Mouse (Mus musculus): ENCODE measurements around the gene 4930522H14Rik. TPM values are rescaled to one million over a fixed set of nuclear protein-coding genes. Genes with fewer than 3 reads are reported as not detected.
A peak's percentile ranks its signal among the peaks of the same experiment; 100 is the strongest.

4930522H14Rik gene
- polyA plus RNA-seq (2012; rRNA removed) = not detected in 2 replicates

DNA sequence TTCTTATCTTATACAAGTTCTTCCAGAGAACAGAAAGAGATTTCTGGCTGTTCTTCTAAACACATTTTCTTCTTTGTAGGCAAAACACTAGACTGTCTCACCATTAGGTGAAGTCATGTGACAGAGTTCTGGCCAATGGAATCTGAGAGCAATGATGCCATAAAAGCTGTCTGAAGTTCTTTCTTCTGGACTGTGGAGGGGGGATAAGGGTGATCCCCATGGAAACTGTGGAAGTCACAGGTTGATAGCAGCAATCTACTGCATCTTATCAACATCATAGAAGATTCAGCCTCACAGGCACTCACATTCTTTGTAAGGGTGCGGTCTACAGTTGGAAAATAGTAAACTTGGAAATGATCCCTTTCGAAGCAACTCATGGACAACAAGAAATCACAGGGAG lies at the start of gene 4930522H14Rik:
Gene 4930522H14Rik, minus strand, starts transcription at position 187 of the 400 bp plus-strand sequence.
- DNase-seq (ENCODE audit: low read depth, low spot score) = no peak
- 80% methylated on average over 2 of the region's 2 CpGs for WGBS

DNA sequence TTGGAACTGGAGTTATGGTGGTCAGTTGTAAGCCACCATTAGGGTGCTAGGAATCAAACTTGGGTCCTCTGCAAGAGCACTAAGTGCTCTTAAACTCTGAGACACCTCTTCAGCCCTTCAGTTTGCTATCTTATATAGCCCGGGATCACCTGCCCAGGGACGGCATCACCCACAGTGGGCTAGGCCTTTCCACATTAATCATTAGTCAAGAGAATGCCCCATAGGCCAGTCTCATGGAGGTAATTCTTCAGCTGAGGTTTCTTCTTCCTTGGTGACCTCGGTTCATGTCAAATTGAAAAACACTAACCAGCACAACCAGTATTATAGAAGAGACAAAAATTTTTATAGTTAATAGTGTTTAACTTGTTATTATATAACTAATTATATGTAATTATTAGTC lies 47.3 kb upstream of the 4930522H14Rik start:
- DNase-seq (ENCODE audit: low read depth, low spot score) = no peak
- 53% methylated on average over 3 of the region's 3 CpGs for WGBS

DNA sequence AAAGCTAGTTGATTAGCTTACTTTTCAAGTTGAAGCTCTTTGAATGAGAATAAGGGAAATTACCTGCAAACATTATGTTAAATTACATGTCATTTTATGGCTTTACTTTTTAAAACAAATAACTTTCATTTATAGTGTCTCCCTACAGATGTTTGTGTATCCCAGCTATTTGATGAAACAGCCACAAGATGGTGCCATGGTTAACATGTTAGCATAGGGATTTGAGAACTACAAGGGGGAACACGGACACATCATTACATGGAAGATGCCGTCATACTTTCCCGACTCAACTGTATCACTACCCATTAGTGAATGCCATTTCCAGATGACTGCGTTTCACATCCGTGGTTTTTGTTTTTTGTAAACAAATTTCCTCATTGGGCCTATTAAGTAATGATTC lies 45.8 kb upstream of the 4930522H14Rik start:
- no peak for DNase-seq (ENCODE audit: low read depth, low spot score)
- 73% methylated on average over 5 of the region's 5 CpGs for WGBS

DNA sequence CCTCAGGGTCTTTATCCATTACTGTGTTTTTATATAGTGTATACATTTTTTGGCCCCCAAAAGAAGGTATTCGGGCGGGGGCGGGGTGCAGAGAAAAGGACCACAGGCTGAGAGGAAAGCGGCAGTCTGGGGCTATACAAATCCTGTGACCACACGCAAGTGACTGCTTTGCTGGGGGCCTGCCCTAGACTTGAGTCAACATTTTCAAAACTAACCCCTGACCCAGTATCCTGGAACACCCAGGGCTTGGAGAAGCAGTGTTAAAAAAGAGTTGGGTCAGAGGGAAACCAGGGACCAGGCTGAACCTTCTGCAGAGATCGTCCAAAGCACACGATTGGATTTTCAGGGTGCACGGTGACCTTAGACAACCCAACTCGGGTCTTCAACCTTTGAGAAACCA lies 43.7 kb upstream of the 4930522H14Rik start:
- WGBS = 70% methylated on average over 9 of the region's 9 CpGs
- DNase-seq (ENCODE audit: low read depth, low spot score) = no peak

DNA sequence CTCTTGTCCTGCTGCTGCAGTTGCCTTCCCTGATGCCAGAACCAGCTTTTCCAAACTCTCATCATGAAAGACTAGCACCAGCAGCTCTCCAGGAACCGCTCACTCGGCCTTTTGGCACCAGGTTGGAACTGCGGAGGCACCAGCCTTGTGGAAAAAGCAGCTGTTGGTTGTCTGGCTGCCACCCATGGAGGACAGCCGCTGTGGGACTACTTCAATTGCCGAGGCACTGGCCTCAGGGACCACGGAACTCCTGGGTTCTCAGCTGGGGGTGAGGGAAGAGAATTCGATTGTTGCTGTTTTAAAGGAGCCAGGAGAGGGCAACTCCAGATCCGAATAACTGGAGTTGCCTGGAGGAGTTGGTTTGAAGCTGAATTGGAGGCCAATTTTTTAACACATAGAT lies 43.2 kb upstream of the 4930522H14Rik start:
- 56% methylated on average over 8 of the region's 8 CpGs for WGBS
- DNase-seq (ENCODE audit: low read depth, low spot score) = no peak

DNA sequence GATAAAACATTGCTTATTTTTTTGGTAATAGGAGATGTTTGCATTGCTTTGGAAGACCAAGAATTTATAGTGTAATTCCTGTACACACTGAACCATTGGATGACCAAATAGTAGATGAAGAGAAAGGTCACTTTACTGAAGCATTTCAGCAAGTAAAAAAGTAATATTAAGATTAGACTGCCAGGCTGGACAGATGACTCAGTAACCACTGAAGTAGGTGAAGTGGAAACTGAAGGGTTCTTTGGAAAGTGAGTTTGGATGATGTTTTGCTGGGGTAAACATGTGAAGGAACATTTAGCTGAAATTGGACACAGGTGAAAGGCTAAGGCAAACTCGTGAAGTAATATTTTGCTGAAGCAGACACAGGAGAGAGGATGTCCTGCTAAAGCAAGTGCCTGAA lies 41.5 kb upstream of the 4930522H14Rik start:
- DNase-seq (ENCODE audit: low read depth, low spot score) = no peak
- 73% methylated on average over 1 of the region's 1 CpGs for WGBS

DNA sequence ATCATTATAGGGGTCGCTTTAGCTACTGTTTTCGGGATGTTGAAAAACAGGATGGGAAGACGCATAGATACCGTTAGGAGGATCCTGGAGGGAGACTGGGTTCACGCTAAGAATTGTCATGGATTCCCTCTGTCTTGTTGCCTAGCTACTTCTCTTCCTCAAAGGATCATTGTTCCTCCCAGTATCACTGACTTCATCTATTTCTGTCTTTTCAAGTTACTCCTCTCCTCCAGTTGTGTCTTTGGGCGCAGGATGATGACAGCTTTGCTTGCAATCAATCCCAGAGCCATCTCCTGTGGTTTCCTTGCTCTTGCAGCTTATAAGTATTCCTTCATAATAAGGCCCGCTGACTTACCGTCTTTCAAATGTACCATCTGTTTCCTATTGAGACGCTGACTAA lies 38.3 kb upstream of the 4930522H14Rik start:
- 88% methylated on average over 9 of the region's 9 CpGs for WGBS

DNA sequence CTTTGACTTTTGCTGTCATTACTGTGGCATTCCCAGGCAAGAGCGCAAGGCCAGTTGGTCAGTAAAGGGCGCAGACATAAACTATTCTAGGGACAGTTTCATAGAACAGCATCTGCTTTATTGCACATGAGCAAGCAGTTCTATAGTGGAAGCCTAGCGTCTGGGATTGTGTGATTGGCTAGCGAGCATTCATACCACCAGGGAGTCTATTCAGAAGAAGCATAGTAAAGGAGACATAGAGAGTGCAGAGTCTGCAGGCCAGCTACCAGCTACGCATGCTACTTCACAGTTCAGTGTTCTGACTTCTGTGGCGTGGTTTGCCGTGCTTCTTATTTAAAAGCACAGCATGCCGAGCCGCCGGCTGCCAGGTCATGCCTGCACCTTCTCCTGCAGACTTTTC lies 37.9 kb upstream of the 4930522H14Rik start:
- WGBS = 83% methylated on average over 10 of the region's 10 CpGs
- no peak for DNase-seq (ENCODE audit: low read depth, low spot score)

More for the DNA sequence above, 38.3 kb upstream of the 4930522H14Rik start:
- DNase-seq (ENCODE audit: low read depth, low spot score) = no peak

DNA sequence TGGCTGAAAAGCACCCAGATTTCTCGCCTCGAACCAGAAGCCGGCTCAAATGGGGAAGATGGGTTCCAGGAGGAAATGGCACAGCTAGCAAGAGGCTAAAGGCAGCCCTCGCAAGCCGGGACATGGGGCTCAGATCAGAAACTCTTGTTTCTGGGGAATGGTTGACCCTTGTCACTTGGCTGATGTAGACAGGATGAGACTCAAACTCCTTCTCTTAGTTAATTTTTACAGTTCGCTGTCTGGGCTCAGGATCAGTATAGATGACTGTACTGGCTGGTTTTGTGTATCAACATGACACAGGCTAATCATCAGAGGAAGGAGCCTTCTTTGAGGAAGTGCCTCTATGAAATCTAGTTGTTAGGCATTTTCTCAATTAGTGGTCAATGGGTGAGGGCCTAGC lies 33.6 kb upstream of the 4930522H14Rik start:
- 90% methylated on average over 6 of the region's 6 CpGs for WGBS

DNA sequence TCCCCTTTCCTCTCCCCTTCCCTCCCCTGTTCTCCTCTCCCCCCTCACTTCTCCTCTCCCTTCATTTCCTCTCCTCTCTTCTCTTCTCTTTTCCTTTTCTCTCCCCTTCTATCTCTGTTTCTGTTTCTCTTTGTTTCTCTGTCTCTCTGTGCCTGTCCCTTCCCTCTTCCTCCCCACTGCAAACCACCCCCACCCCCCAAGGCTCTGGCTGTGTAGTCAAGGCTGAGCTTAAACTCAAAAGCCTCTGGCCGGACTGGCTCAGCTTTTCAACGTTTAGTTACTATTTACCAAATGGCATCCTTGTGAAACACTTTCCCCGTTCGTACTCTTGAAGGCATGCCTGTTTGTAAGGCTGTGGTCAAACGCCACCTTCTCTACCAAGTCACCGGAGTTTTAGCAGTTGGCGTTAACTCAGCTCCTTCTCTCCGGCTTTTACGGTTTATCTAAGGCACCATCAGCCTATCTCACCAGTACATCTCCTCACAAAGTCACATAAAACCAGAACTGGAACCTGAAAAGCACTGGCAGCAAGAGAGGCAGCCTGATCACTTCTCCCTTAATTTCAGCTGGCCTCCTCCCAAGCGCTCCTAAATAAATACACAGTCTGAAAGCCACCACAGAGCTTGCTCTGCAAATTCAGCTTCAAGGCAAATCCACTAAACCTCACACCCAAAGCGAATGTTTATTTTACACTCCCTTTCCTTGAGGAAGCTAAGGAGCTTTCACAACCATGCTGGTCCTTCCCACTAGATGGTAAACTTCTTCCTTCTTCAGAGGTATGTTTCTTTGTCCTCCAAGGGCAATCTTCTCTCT lies 19.4 kb upstream of the 4930522H14Rik start:
- WGBS = 4% methylated on average over 11 of the region's 11 CpGs
- peak; percentile 40 for DNase-seq (ENCODE audit: low read depth, low spot score)

More for the DNA sequence above, 33.6 kb upstream of the 4930522H14Rik start:
- no peak for DNase-seq (ENCODE audit: low read depth, low spot score)

DNA sequence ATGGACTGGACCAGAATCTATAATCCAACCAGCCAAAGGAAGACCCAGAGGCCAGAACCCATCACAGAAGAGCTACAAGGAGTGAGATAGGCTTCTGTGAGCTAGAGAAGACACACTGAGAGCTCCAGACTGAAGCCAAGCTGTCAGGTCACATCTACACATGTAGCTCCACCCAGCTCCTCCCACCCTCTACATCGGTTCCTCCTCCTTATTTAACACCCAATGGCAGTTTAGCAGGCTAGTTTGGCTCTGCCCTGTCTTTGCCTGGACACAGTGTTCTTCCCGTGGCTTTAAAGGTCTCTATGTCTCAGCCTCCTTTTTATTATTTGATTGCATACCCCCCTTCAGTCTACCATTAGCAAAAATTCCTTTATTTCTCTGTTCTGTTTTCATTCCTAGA lies 16.2 kb upstream of the 4930522H14Rik start:
- DNase-seq (ENCODE audit: low read depth, low spot score) = no peak
- 16% methylated on average over 2 of the region's 2 CpGs for WGBS

DNA sequence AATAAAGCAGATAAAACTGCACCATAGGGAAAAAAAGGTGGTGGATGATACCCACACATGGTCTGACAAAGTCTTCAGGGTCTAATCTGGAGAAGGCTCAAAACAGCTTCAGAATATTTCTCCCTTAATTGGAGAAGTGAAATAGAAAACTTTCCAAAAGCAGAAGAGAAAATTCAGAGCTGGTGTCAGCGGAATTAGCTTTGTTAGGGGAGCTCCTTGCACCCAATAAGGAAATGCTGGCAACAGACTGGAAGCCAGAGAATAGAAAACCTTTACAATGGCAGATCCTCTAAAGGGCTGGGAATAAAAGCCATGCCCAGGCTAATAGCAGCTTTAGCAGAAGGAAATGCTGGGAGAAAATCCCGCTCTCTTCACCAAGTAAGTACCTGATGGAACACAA lies 15.4 kb upstream of the 4930522H14Rik start:
- WGBS = 84% methylated on average over 2 of the region's 2 CpGs
- DNase-seq (ENCODE audit: low read depth, low spot score) = no peak

DNA sequence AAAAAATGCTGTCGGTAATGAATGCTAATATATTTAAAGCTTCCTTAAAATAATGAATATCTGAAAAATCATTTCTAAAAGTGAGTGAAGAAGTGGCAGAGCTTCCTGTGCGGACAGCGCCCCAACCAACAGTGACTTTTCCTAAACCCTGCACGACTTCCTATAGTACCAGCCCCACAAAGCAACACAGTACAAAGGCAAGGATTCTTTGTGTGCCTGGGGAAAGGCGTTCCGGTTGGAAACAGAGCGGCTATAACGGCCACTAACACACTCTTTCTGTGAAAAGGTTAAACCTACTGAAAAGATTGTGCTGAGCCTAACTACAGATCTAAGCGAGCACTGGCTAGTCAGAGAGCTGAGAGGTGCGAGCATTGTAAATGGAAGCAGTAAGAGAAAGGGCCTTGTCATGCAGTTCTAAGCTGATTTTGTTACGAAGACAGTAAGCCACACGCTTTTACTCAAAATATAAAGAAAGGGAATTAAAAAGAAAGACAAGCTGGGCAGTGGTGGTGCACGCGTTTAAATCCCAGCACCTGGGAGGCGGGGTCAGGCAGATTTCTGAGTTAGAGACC lies 766 bp downstream of the 4930522H14Rik start:
- DNase-seq (ENCODE audit: low read depth, low spot score) = no peak
- WGBS = 77% methylated on average over 15 of the region's 15 CpGs

DNA sequence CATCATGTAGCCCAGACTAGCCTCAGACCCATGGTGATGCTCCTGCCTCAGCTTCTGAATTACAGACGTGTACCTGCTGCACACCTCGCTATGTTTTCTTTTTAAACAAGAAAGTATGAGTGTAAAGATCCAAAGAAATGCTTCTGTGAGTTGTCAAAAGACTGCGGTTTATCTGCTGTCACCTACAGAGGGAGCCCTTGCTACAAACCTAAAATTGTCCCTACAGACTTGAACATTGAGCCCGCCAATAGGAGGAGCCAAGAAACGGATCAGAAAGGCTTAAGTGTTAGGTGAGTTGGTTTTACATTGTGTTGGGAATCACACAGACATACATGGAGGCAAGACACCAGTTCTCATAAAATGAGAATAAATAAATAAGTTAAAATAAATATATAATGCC lies 26.2 kb downstream of the 4930522H14Rik start:
- WGBS = 2% methylated on average over 5 of the region's 5 CpGs
- peak; percentile 68 for DNase-seq (ENCODE audit: low read depth, low spot score)

DNA sequence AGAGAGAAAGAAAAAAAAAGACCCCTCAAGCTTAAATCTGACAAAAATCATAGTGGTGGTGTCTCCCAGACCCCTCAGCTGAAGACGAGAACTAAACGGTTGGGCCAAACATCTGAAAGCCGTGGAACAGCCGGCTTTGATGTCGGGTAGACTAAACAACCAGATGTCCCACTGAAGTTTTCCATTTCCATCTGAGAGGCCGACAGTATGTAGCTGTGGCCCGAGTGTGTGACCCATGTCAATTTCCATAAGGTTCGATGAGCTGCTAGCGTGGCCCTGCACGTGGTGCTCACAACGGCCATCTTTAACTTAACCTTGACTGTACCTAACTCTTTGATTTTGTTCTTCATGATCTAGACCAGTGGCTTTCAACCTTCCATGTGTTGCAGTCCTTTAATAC lies 32.6 kb downstream of the 4930522H14Rik start:
- no peak for DNase-seq (ENCODE audit: low read depth, low spot score)
- WGBS = 72% methylated on average over 11 of the region's 11 CpGs

DNA sequence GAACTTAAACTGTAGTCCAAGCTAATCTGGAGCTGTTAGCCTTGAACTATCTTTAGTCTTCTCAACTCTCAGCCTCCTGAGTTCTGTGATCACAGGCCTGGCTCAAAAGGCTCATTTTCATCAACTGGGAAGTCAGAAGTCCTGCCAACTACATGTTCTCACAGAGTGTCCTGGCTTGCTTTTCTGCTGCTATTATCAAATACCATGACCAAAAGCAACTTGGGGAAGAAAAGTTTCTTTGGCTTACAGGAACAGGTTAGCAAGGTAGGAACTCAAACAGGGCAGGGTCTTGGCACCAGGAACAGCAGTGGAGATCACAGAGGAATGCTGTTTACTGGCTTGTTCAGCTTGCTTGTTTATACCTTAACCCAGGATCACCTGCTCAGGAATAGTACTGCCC lies 37.5 kb downstream of the 4930522H14Rik start:
- no peak for DNase-seq (ENCODE audit: low read depth, low spot score)

DNA sequence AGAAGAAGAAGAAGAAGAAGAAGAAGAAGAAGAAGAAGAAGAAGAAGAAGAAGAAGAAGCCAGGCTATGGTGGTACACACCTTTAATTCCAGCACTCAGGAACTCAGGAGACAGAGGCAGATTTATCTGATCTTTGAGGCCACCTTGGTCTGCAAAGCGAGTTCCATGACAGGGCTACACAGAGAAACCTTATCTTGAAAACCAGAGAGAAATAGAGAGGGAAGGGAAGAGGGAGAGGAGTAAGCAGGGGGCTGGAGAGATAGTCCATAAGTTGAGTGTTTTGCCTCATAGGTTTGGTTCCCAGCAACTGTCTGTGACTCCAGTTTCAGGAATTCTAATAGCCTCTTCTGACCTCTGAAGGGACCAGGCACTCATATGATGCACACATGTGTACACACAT lies 42.3 kb downstream of the 4930522H14Rik start:
- no peak for DNase-seq (ENCODE audit: low read depth, low spot score)
- WGBS = 79% methylated on average over 1 of the region's 1 CpGs

DNA sequence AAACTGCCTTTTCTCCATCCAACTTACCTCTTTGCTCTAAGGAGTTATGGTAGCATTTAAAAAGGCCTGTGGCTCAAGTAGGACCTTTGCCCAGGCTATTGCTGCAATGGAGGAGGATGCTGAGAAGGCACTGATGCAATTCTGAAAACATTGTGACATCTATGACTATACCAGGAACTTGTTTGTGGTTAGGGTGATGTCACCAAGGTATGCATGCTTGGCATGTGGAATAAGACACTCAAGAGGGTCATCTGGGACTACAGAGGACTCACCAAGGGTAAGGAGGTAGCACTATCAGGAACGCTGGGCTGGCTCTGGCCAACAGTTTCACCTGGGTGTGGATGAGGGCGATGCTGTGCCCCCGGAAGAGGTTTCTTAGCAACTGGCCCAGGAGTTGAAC lies 46.5 kb downstream of the 4930522H14Rik start, which contains the start of gene Rnf11:
Gene Rnf11, minus strand, starts transcription at position 108 of the 400 bp plus-strand sequence.
- WGBS = 62% methylated on average over 3 of the region's 3 CpGs
- no peak for DNase-seq (ENCODE audit: low read depth, low spot score)

DNA sequence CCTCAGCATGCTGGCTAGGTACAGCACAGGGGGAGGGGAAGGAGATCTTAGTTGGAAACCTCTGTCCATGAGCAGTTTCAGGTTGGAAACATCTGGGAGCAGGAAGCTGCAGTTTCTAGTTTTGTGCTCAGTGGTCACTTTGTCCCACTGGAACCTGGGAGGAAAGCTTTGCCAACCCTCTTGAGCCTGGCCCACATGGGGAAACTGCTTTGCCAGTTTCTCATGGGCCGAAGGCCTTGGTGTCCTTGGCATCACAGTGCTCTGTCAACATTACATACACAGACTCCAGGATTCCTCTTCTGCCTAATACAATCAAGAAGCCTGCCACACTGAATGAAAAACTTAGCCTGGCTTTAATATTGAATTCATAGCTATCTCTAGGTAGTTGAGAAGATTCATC lies 48.4 kb downstream of the 4930522H14Rik start:
- WGBS = 80% methylated on average over 1 of the region's 1 CpGs
- DNase-seq (ENCODE audit: low read depth, low spot score) = no peak

DNA sequence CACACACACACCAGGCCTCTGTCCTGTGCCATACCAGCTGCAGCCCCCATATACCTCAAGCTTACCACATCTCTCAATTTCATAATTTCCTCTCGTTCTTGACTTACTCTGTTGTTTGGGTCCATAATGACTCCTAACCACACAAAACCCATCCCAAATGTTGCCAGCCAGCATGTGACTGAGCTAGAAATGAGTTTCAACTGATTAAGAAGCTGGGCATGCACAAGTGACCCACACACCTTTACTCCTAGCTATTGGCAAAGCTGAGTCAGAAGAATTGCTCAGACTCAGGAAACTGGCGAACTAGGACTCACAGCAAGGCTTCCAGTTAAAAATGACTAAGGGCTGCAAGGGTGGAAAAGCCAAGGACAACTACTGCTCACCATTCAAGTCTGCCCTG lies 49.7 kb downstream of the 4930522H14Rik start:
- no peak for DNase-seq (ENCODE audit: low read depth, low spot score)
- WGBS = 79% methylated on average over 2 of the region's 2 CpGs

DNA sequence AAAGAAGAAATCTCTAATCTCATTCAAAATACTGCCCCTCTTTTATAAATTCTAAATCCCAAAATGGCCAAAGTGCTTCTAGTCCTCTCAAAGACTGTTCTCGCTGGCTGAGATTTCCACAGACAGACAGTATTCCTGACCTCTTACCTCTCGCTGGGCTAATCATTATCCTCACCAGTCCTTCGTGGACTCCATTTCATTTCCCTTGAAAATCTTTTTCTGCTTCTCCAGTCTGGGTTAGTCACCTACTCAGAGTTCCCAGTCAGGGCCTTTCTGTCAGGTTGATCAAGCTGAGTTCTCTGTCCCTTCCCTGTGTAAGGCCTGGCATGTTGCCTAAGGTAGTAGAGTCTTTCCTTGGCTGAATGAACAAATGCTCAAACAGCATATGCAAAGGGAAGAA lies 53.6 kb downstream of the 4930522H14Rik start:
- WGBS = 87% methylated on average over 3 of the region's 3 CpGs
- no peak for DNase-seq (ENCODE audit: low read depth, low spot score)

All from large intestine, adult 2 months (tissue).